Mouse (Mus musculus) heart, postnatal 0 days (tissue): ENCODE data around the gene Ephb2. TPM values are rescaled to one million over a fixed set of nuclear protein-coding genes. Genes with fewer than 3 reads are reported as not detected.

Source experiments
- ATAC-seq: fragments of 200-750 bp; cut with Nextera tagmentation; 2 replicates; pipeline ENCODE4 v1.8.0; 2017; ENCODE audit warnings: low read depth, moderate number of reproducible peaks, moderate library complexity; ENCODE audit not compliant: insufficient read depth
- DNase-seq: peaks from one replicate; pipeline ENCODE4 v3.0.0-alpha.2; 2016; ENCODE audit warnings: low spot score
- H3K27ac ChIP-seq: fragments of 300-500 bp; sonication (generic); 2 replicates; pipeline ENCODE4 v1.5.1; 2014; ENCODE audit warnings: low read depth, mild to moderate bottlenecking
- H3K27me3 ChIP-seq: fragments of 300-500 bp; sonication (generic); 2 replicates; pipeline ENCODE4 v1.6.1; 2014; ENCODE audit warnings: low read length, mixed read lengths; ENCODE audit not compliant: control insufficient read depth, insufficient read depth
- H3K36me3 ChIP-seq: fragments of 300-500 bp; sonication (generic); replicated peaks from 2 replicates; pipeline ENCODE4 v1.6.1; 2014; ENCODE audit warnings: low read length, mixed read lengths; ENCODE audit not compliant: control insufficient read depth, insufficient read depth
- H3K4me1 ChIP-seq: fragments of 300-500 bp; sonication (generic); 2 replicates; pipeline ENCODE4 v1.6.1; 2014; ENCODE audit warnings: antibody characterized with exemption; ENCODE audit not compliant: control insufficient read depth, insufficient read depth
- H3K4me2 ChIP-seq: fragments of 300-500 bp; sonication (generic); 2 replicates; pipeline ENCODE4 v1.6.1; 2014; ENCODE audit warnings: low read depth, mild to moderate bottlenecking, low read length, moderate library complexity
- H3K4me3 ChIP-seq: fragments of 300-500 bp; sonication (generic); 2 replicates; pipeline ENCODE4 v1.5.1; 2014; ENCODE audit warnings: low read depth, low read length
- H3K9ac ChIP-seq: fragments of 300-500 bp; sonication (generic); replicated peaks from 2 replicates; pipeline ENCODE4 v1.6.1; 2014; ENCODE audit warnings: low read depth, low read length, mixed read lengths
- H3K9me3 ChIP-seq: fragments of 300-500 bp; sonication (generic); replicated peaks from 2 replicates; pipeline ENCODE4 v1.6.1; 2016; ENCODE audit warnings: low read length; ENCODE audit not compliant: control insufficient read depth
- CTCF ChIP-seq: IDR thresholded peaks from 2 replicates; pipeline ENCODE4 v1.5.1; 2016; ENCODE audit warnings: antibody characterized with exemption, control low read depth, low read depth
- EP300 ChIP-seq: IDR thresholded peaks from 2 replicates; pipeline ENCODE4 v1.6.1; 2016; ENCODE audit warnings: antibody characterized with exemption, low read depth
- WGBS: fragments of 180-500 bp; shearing (Covaris S2); extraction: QIAGEN DNeasy Blood & Tissue Kit; methylation state at CpG from one replicate; pipeline ENCODE4 v1.1.7; 2014; 5-methylcytosine and 5-hydroxymethylcytosine counted together
- polyA plus RNA-seq: library from polyadenylated mRNA; unstranded; fragments of >200 nt; fragmentation: Nextera tagmentation; extraction: Ambion mirVana; gene quantifications from 2 replicates; pipeline ENCODE4 v1.2.1, GENCODE M21; 2015
- total RNA-seq: library from RNA; depleted of rRNA; stranded (reverse); fragments of >200 nt; gene quantifications from 2 replicates; pipeline ENCODE4 v1.2.3, GENCODE M21; 2014; ENCODE audit warnings: low replicate concordance

The Ephb2 gene
- total and polyA plus RNA-seq, 2 experiments from 2014 or later: 0.19 to 10.2 TPM

DNA sequence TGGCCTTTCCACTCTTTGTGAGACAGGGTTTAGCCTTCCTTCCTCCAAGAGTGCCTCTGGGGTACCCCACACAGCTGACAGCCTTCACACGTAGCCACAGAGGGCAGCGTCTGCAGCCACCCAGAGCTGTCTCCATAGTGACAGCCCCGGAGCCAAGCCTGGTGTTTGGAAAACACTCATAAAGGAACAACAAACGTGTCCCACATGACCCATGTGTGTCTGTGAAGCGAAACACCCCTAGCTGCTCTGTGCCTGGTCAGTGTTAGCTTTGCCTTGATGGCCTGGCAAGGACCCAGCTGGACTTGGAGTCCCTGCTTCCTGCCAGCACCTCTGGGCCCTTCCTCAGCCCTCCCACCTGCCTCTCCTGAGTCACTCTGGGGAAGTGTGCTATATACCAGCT, 93.1 kb downstream of the Ephb2 start:
- no peak for TF ChIP-seq CTCF
- no peak for TF ChIP-seq EP300
- Histone ChIP-seq H3K4me2 (no peak overlapping the region), H3K9ac (no peak overlapping the region), H3K4me3 (no peak overlapping the region), H3K27me3 (peaks cover 7% of the 10 kb centered on the region), H3K4me1 (peaks cover 22% of the 10 kb centered on the region), H3K9me3 (no peaks in the 10 kb centered on the region), H3K27ac (peak overlapping the region; percentile 62), H3K36me3 (no peaks in the 10 kb centered on the region)
- 6% methylated on average over 5 of the region's 5 CpGs for WGBS
- DNase-seq (peak; percentile 73), ATAC-seq (peak; percentile 82)

GRCm38 (mm10) chr4:136741840-136742239, 93.9 kb downstream of the Ephb2 start:
- ATAC-seq: no peak
- Histone ChIP-seq H3K27me3 (peaks cover 7% of the 10 kb centered on the region), H3K9ac (no peak overlapping the region), H3K36me3 (no peaks in the 10 kb centered on the region), H3K4me2 (no peak overlapping the region), H3K4me1 (peaks cover 22% of the 10 kb centered on the region), H3K27ac (no peak overlapping the region), H3K4me3 (no peak overlapping the region), H3K9me3 (no peaks in the 10 kb centered on the region)
- no peak for DNase-seq
- WGBS: 78% methylated on average over 14 of the region's 14 CpGs
- no peak for TF ChIP-seq EP300
- TF ChIP-seq CTCF: no peak

DNA sequence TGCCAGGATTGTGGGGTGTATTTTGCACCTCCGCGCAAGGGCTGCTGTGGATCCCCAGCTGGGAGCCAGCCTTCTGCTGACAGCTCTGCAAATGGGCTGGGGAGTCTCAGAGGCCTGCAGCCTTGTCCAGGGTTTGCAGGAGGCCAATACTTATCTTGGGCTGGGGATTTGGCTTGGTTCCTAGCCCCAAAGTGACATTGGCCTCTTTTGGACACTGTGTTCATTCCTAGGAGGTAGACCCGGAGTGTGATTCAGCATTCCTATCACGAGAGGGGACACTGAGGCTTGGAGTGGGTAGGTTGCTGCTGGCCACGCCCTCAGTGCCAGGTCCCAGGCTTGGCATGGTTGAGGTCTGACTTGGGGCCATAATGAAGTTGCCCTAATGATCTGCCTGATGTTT, 94.8 kb downstream of the Ephb2 start:
- Histone ChIP-seq H3K4me2 (no peak overlapping the region), H3K9me3 (no peaks in the 10 kb centered on the region), H3K4me3 (no peak overlapping the region), H3K27me3 (peaks cover 7% of the 10 kb centered on the region), H3K27ac (0 out of 2 replicates have a peak overlapping the region, but pooled peaks have one; percentile 36), H3K9ac (no peak overlapping the region), H3K36me3 (no peaks in the 10 kb centered on the region), H3K4me1 (peaks cover 27% of the 10 kb centered on the region)
- ATAC-seq (peak; percentile 63), DNase-seq (peak; percentile 64)
- 36% methylated on average over 5 of the region's 5 CpGs for WGBS
- TF ChIP-seq CTCF (peak; percentile 17; the same call in 1 of the 2 replicates), EP300 (peak; percentile 68; the same call in 1 of the 2 replicates)

DNA sequence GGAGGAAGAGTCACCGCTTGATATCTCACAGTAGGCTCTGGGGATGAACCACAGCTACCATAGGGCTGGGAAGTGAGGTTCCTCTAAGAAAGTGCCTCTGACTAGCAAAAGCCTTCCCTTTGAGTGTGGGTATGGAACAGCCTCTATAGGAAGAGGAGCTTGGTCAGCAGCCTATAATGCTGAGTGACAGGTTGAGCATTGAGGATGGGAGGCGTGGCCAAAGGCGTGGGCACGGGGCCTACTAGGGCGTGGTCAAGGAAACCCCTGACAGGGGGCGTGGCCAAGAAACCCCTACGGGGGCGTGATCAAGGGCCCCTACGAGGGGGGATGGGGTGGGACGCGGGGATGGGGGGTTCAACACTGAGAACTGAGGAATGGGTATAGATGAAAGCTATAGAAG, 96.6 kb downstream of the Ephb2 start:
- no peaks in the 10 kb centered on the region for H3K9me3 ChIP-seq
- H3K36me3 ChIP-seq: no peaks in the 10 kb centered on the region
- H3K4me3 ChIP-seq: no peak overlapping the region
- no peak overlapping the region for H3K27ac ChIP-seq
- H3K27me3 ChIP-seq: peaks cover 7% of the 10 kb centered on the region
- H3K4me2 ChIP-seq: no peak overlapping the region
- DNase-seq (no peak), ATAC-seq (no peak)
- 29% methylated on average over 11 of the region's 11 CpGs for WGBS
- H3K4me1 ChIP-seq: peaks cover 34% of the 10 kb centered on the region
- H3K9ac ChIP-seq: no peak overlapping the region
- TF ChIP-seq CTCF: no peak
- TF ChIP-seq EP300: no peak

DNA sequence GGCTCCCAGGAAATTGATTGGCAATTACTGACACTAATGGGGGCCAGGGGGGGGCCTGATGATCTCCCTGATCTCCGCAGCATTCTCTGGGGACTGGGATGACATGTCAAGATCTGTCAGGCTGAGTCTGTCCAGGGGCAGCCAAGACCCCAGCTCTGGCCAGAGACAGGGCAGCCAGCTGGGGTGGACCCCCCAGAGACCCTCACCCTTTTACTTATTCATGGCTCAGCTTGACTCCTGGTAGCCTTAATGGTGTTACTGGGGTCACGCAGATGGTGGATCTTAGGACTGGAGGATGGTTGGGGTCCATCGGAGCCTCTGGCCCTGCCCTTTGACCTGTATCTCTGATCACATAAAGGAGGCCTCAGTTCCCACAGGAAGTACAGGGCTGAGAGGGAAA, 97.5 kb downstream of the Ephb2 start:
- no peak overlapping the region for H3K4me2 ChIP-seq
- peaks cover 7% of the 10 kb centered on the region for H3K27me3 ChIP-seq
- H3K4me3 ChIP-seq: no peak overlapping the region
- H3K27ac ChIP-seq: no peak overlapping the region
- no peaks in the 10 kb centered on the region for H3K9me3 ChIP-seq
- WGBS: 67% methylated on average over 3 of the region's 3 CpGs
- H3K9ac ChIP-seq: no peak overlapping the region
- H3K4me1 ChIP-seq: peaks cover 34% of the 10 kb centered on the region
- ATAC-seq (no peak), DNase-seq (no peak)
- no peaks in the 10 kb centered on the region for H3K36me3 ChIP-seq
- TF ChIP-seq CTCF (no peak), EP300 (no peak)

- Histone ChIP-seq H3K9me3 (no peaks in the 10 kb centered on the region), H3K4me3 (no peak overlapping the region), H3K9ac (no peak overlapping the region), H3K4me1 (peaks cover 23% of the 10 kb centered on the region), H3K27ac (0 out of 2 replicates have a peak overlapping the region, but pooled peaks have one; percentile 37), H3K36me3 (no peaks in the 10 kb centered on the region), H3K27me3 (peaks cover 10% of the 10 kb centered on the region), H3K4me2 (no peak overlapping the region)
- TF ChIP-seq CTCF (no peak), EP300 (no peak)
- 24% methylated on average over 4 of the region's 4 CpGs for WGBS
- ATAC-seq (peak; percentile 42), DNase-seq (no peak)
These were observed 99.9 kb downstream of the Ephb2 start for GRCm38 (mm10) chr4:136735856-136736255.
